Mouse (Mus musculus) cerebellum, adult 2 months (tissue): ENCODE measurements around the gene Trim26.

Experiments used
- CTCF ChIP-seq: fragments of 200-500 bp; IDR thresholded peaks from 2 replicates; pipeline ENCODE4 v1.5.1; 2011; ENCODE audit warnings: low read depth, mild to moderate bottlenecking, control low read depth, low read length, moderate library complexity, borderline replicate concordance; ENCODE audit not compliant: insufficient read depth
- POLR2A ChIP-seq: fragments of 200-500 bp; IDR thresholded peaks from 2 replicates; pipeline ENCODE4 v1.6.1; 2011; ENCODE audit warnings: low read length, control low read depth, borderline replicate concordance; ENCODE audit not compliant: insufficient read depth

DNA sequence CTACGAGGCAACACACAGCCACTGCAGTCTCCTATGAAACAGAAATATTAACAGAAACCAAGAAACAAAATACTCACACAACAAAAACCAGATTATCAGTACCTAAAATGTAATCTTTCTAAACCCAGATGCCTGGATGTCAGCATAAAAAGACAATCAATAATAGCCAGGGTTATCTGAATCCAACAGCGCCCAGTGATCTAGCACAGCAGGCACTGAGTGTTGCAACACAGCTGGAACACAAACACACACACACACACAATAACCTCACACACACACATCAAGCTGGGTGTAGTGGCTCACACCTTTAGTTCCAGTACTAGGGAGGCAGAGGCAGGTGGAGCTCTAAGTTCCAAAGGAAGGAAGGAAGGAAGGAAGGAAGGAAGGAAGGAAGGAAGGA is 8.4 kb upstream of the Trim26 start:
- TF ChIP-seq CTCF (no peak), POLR2A (no peak)
